Mouse (Mus musculus) lung, embryonic 15.5 days (tissue): ENCODE measurements at regions not wholly inside any gene's neighbourhood (a gene's known extent, or its start where the extent isn't known, plus 50 kb on each side); places are given as distances from the start of the nearest gene placed in this dataset.
A peak's percentile ranks its signal among the peaks of the same experiment; 100 is the strongest.

ENCODE experiments used
- ATAC-seq: fragments of 200-750 bp; cut with Nextera tagmentation; 2 replicates; pipeline ENCODE4 v1.8.0; 2017; ENCODE audit warnings: moderate number of reproducible peaks, borderline replicate concordance; ENCODE audit not compliant: low FRiP score, low TSS enrichment; ENCODE audit errors: extremely low read depth
- H3K27ac ChIP-seq: fragments of 300-500 bp; sonication (generic); 2 replicates; pipeline ENCODE4 v1.5.1; 2015; ENCODE audit warnings: moderate library complexity, mild to moderate bottlenecking, inconsistent platforms
- H3K27me3 ChIP-seq: fragments of 300-500 bp; sonication (generic); 2 replicates; pipeline ENCODE4 v1.6.1; 2015; ENCODE audit warnings: inconsistent platforms
- H3K36me3 ChIP-seq: fragments of 300-500 bp; sonication (generic); 2 replicates; pipeline ENCODE4 v1.6.1; 2015; ENCODE audit warnings: inconsistent platforms
- H3K4me1 ChIP-seq: fragments of 300-500 bp; sonication (generic); 2 replicates; pipeline ENCODE4 v1.6.1; 2015; ENCODE audit warnings: inconsistent platforms
- H3K4me2 ChIP-seq: fragments of 300-500 bp; sonication (generic); 2 replicates; pipeline ENCODE4 v1.6.1; 2015; ENCODE audit warnings: inconsistent platforms, mild to moderate bottlenecking, moderate library complexity
- H3K4me3 ChIP-seq: fragments of 300-500 bp; sonication (generic); 2 replicates; pipeline ENCODE4 v1.5.1; 2015; ENCODE audit warnings: mild to moderate bottlenecking, inconsistent platforms
- H3K9ac ChIP-seq: fragments of 300-500 bp; sonication (generic); 2 replicates; pipeline ENCODE4 v1.6.1; 2015; ENCODE audit warnings: inconsistent platforms
- H3K9me3 ChIP-seq: fragments of 300-500 bp; sonication (generic); 2 replicates; pipeline ENCODE4 v1.6.1; 2016; ENCODE audit warnings: inconsistent platforms
- WGBS: fragments of 180-500 bp; shearing (Covaris S2); methylation state at CpG from one replicate; pipeline ENCODE4 v1.1.7; 2015; 5-methylcytosine and 5-hydroxymethylcytosine counted together

- no peak overlapping the region for H3K4me2 ChIP-seq
- H3K27me3 ChIP-seq = no peaks in the 10 kb centered on the region
- H3K9ac ChIP-seq = no peak overlapping the region
- H3K4me3 ChIP-seq = no peak overlapping the region
- ATAC-seq = peak; percentile 75
- no peaks in the 10 kb centered on the region for H3K9me3 ChIP-seq
- no peak overlapping the region for H3K27ac ChIP-seq
- H3K36me3 ChIP-seq = no peaks in the 10 kb centered on the region
- peaks cover 9% of the 10 kb centered on the region; the same call in 1 of the 2 replicates for H3K4me1 ChIP-seq
- 52% methylated on average over 13 of the region's 13 CpGs for WGBS
Measured at GRCm38 (mm10) chr6:140993643-140994580, 255.2 kb upstream of the Pde3a start.

GRCm38 (mm10) chr6:140995340-140996135, 253.5 kb upstream of the Pde3a start:
- no peak overlapping the region for H3K4me3 ChIP-seq
- WGBS = 69% methylated on average over 14 of the region's 14 CpGs
- no peak overlapping the region for H3K27ac ChIP-seq
- peaks cover 12% of the 10 kb centered on the region; the same call in 1 of the 2 replicates for H3K4me1 ChIP-seq
- ATAC-seq = no peak
- H3K36me3 ChIP-seq = no peaks in the 10 kb centered on the region
- H3K9ac ChIP-seq = no peak overlapping the region
- H3K9me3 ChIP-seq = no peaks in the 10 kb centered on the region
- no peak overlapping the region for H3K4me2 ChIP-seq
- H3K27me3 ChIP-seq = no peaks in the 10 kb centered on the region

GRCm38 (mm10) chr6:140998069-140998468, 251.0 kb upstream of the Pde3a start:
- H3K4me1 ChIP-seq = peaks cover 14% of the 10 kb centered on the region; the same call in 1 of the 2 replicates
- no peak for ATAC-seq
- 71% methylated on average over 7 of the region's 7 CpGs for WGBS

GRCm38 (mm10) chr6:141000552-141000951, 248.5 kb upstream of the Pde3a start:
- no peak overlapping the region for H3K4me3 ChIP-seq
- 0 out of 2 replicates have a peak, but pooled peaks cover 5% of the 10 kb centered on the region for H3K4me1 ChIP-seq
- no peak overlapping the region for H3K9ac ChIP-seq
- H3K27me3 ChIP-seq = no peaks in the 10 kb centered on the region
- H3K27ac ChIP-seq = no peak overlapping the region
- peak; percentile 65; the same call in 1 of the 2 replicates for ATAC-seq
- 6% methylated on average over 2 of the region's 2 CpGs for WGBS
- no peaks in the 10 kb centered on the region for H3K9me3 ChIP-seq
- no peaks in the 10 kb centered on the region for H3K36me3 ChIP-seq
- no peak overlapping the region for H3K4me2 ChIP-seq

More at GRCm38 (mm10) chr6:140998069-140998468, 251.0 kb upstream of the Pde3a start:
- Histone ChIP-seq H3K4me3 (no peak overlapping the region), H3K9ac (no peak overlapping the region), H3K4me2 (no peak overlapping the region), H3K9me3 (no peaks in the 10 kb centered on the region), H3K36me3 (no peaks in the 10 kb centered on the region), H3K27me3 (no peaks in the 10 kb centered on the region), H3K27ac (no peak overlapping the region)

GRCm38 (mm10) chr6:141001306-141001705, 247.8 kb upstream of the Pde3a start:
- H3K27ac ChIP-seq = no peak overlapping the region
- no peaks in the 10 kb centered on the region for H3K9me3 ChIP-seq
- H3K9ac ChIP-seq = no peak overlapping the region
- no peak overlapping the region for H3K4me3 ChIP-seq
- H3K4me2 ChIP-seq = no peak overlapping the region
- 0 out of 2 replicates have a peak, but pooled peaks have one; percentile 49 for ATAC-seq
- 0 out of 2 replicates have a peak, but pooled peaks cover 5% of the 10 kb centered on the region for H3K4me1 ChIP-seq
- no peaks in the 10 kb centered on the region for H3K36me3 ChIP-seq
- 30% methylated on average over 3 of the region's 3 CpGs for WGBS
- no peaks in the 10 kb centered on the region for H3K27me3 ChIP-seq

GRCm38 (mm10) chr6:141015055-141015681, 233.9 kb upstream of the Pde3a start:
- Histone ChIP-seq H3K9ac (no peak overlapping the region), H3K4me3 (no peak overlapping the region), H3K27ac (no peak overlapping the region), H3K36me3 (no peaks in the 10 kb centered on the region), H3K27me3 (no peaks in the 10 kb centered on the region), H3K4me1 (no peaks in the 10 kb centered on the region), H3K4me2 (no peak overlapping the region), H3K9me3 (no peaks in the 10 kb centered on the region)
- no peak for ATAC-seq
- 58% methylated on average over 11 of the region's 11 CpGs for WGBS

- Histone ChIP-seq H3K9me3 (no peaks in the 10 kb centered on the region), H3K27me3 (no peaks in the 10 kb centered on the region), H3K9ac (no peak overlapping the region), H3K4me3 (no peak overlapping the region), H3K4me1 (peaks cover 6% of the 10 kb centered on the region; the same call in 1 of the 2 replicates), H3K27ac (no peak overlapping the region), H3K36me3 (no peaks in the 10 kb centered on the region), H3K4me2 (no peak overlapping the region)
- ATAC-seq = no peak
- whole genome bisulfite sequencing = 59% methylated on average over 4 of the region's 4 CpGs
Measured at GRCm38 (mm10) chr6:141023501-141023900, 225.6 kb upstream of the Pde3a start.

GRCm38 (mm10) chr6:141027353-141027752, 221.7 kb upstream of the Pde3a start:
- 0 out of 2 replicates have a peak overlapping the region, but pooled peaks have one; percentile 16 for H3K4me2 ChIP-seq
- H3K27ac ChIP-seq = no peak overlapping the region
- 32% methylated on average over 4 of the region's 4 CpGs for WGBS
- H3K27me3 ChIP-seq = no peaks in the 10 kb centered on the region
- no peaks in the 10 kb centered on the region for H3K9me3 ChIP-seq
- no peak overlapping the region for H3K4me3 ChIP-seq
- H3K36me3 ChIP-seq = no peaks in the 10 kb centered on the region
- peaks cover 6% of the 10 kb centered on the region; the same call in 1 of the 2 replicates for H3K4me1 ChIP-seq
- no peak overlapping the region for H3K9ac ChIP-seq
- ATAC-seq = peak; percentile 52; the same call in 1 of the 2 replicates

GRCm38 (mm10) chr6:141027787-141028186, 221.3 kb upstream of the Pde3a start:
- 73% methylated on average over 5 of the region's 5 CpGs for WGBS
- no peak overlapping the region for H3K9ac ChIP-seq
- no peak for ATAC-seq

GRCm38 (mm10) chr6:141034824-141035223, 214.2 kb upstream of the Pde3a start:
- Histone ChIP-seq H3K27me3 (no peaks in the 10 kb centered on the region), H3K4me3 (no peak overlapping the region), H3K27ac (no peak overlapping the region), H3K36me3 (no peaks in the 10 kb centered on the region), H3K4me2 (no peak overlapping the region), H3K9me3 (no peaks in the 10 kb centered on the region), H3K4me1 (no peaks in the 10 kb centered on the region), H3K9ac (no peak overlapping the region)
- WGBS = 58% methylated on average over 5 of the region's 5 CpGs
- no peak; the same call in 1 of the 2 replicates for ATAC-seq

More at GRCm38 (mm10) chr6:141027787-141028186, 221.3 kb upstream of the Pde3a start:
- H3K36me3 ChIP-seq = no peaks in the 10 kb centered on the region
- no peaks in the 10 kb centered on the region for H3K27me3 ChIP-seq
- H3K9me3 ChIP-seq = no peaks in the 10 kb centered on the region
- no peak overlapping the region for H3K4me2 ChIP-seq
- peaks cover 6% of the 10 kb centered on the region; the same call in 1 of the 2 replicates for H3K4me1 ChIP-seq
- H3K27ac ChIP-seq = no peak overlapping the region
- no peak overlapping the region for H3K4me3 ChIP-seq

GRCm38 (mm10) chr6:141041358-141041757, 207.7 kb upstream of the Pde3a start:
- Histone ChIP-seq H3K4me3 (no peak overlapping the region), H3K9ac (no peak overlapping the region), H3K9me3 (no peaks in the 10 kb centered on the region), H3K27ac (peak overlapping the region; percentile 79), H3K36me3 (no peaks in the 10 kb centered on the region), H3K4me1 (peaks cover 12% of the 10 kb centered on the region; the same call in 1 of the 2 replicates), H3K27me3 (no peaks in the 10 kb centered on the region), H3K4me2 (no peak overlapping the region)
- 38% methylated on average over 5 of the region's 5 CpGs for WGBS
- peak; percentile 94 for ATAC-seq
